Mouse (Mus musculus) midbrain, embryonic 14.5 days (tissue): ENCODE data around the gene Vmn2r48. TPM values are rescaled to one million over a fixed set of nuclear protein-coding genes. Genes with fewer than 3 reads are reported as not detected.
"Not testable (repeated sequence)": the region's sequence is repeated elsewhere in the genome, so short reads cannot be mapped to it uniquely, and the experiment has no call there.

Source experiments
- ATAC-seq: fragments of 200-750 bp; cut with Nextera tagmentation; 2 replicates; pipeline ENCODE4 v1.8.0; 2017; ENCODE audit warnings: moderate number of reproducible peaks, moderate library complexity; ENCODE audit not compliant: low FRiP score, low TSS enrichment
- DNase-seq: peaks from one replicate; pipeline ENCODE4 v3.0.0-alpha.2; 2015
- H3K27ac ChIP-seq: fragments of 300-500 bp; sonication (generic); replicated peaks from 2 replicates; pipeline ENCODE4 v1.5.1; 2014; ENCODE audit warnings: mild to moderate bottlenecking, low read depth, low read length, moderate library complexity
- H3K27me3 ChIP-seq: fragments of 300-500 bp; sonication (generic); 2 replicates; pipeline ENCODE4 v1.6.1; 2014; ENCODE audit warnings: low read length, control low read depth, mixed read lengths; ENCODE audit not compliant: control insufficient read depth, insufficient read depth
- H3K36me3 ChIP-seq: fragments of 300-500 bp; sonication (generic); 2 replicates; pipeline ENCODE4 v1.6.1; 2014; ENCODE audit warnings: low read length, control low read depth; ENCODE audit not compliant: control insufficient read depth, insufficient read depth
- H3K4me1 ChIP-seq: fragments of 300-500 bp; sonication (generic); 2 replicates; pipeline ENCODE4 v1.6.1; 2014; ENCODE audit warnings: mild to moderate bottlenecking, antibody characterized with exemption, low read length, control low read depth; ENCODE audit not compliant: control insufficient read depth, insufficient read depth
- H3K4me2 ChIP-seq: fragments of 300-500 bp; sonication (generic); 2 replicates; pipeline ENCODE4 v1.6.1; 2014; ENCODE audit warnings: mild to moderate bottlenecking, low read length, moderate library complexity
- H3K4me3 ChIP-seq: fragments of 300-500 bp; sonication (generic); replicated peaks from 2 replicates; pipeline ENCODE4 v1.5.1; 2014; ENCODE audit warnings: low read depth, low read length
- H3K9ac ChIP-seq: fragments of 300-500 bp; sonication (generic); replicated peaks from 2 replicates; pipeline ENCODE4 v1.6.1; 2014; ENCODE audit warnings: mild to moderate bottlenecking, low read length, moderate library complexity
- H3K9me3 ChIP-seq: fragments of 300-500 bp; sonication (generic); 2 replicates; pipeline ENCODE4 v1.6.1; 2016; ENCODE audit warnings: low read length, control low read depth, mixed read lengths; ENCODE audit not compliant: control insufficient read depth
- WGBS: fragments of 180-500 bp; shearing (Covaris S2); extraction: QIAGEN DNeasy Blood & Tissue Kit; methylation state at CpG from one replicate; pipeline ENCODE4 v1.1.7; 2014; 5-methylcytosine and 5-hydroxymethylcytosine counted together
- polyA plus RNA-seq: library from polyadenylated mRNA; unstranded; fragments of >200 nt; fragmentation: Nextera tagmentation; extraction: Ambion mirVana; gene quantifications from 2 replicates; pipeline ENCODE4 v1.2.1, GENCODE M21; 2014

The Vmn2r48 gene
- polyA plus RNA-seq, result not detected in 2 replicates

DNA sequence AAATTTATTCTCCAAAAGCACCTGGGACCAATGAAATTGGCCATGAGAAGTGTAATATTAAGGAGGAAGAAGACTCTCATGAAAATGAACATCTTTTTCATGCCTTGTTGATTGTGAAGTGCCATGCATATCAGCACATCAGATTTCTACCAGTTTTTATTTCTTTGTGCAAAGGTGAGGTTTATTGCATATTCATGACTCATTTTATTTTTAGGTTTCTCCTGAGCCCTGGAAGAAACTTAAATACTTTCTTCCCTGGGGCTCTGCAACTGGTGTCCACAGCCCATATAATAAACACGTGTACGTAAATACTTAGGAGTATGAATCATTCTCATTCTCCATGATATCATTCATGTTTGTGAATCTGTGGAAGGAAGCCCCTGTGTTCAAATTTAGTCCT lies at the start of gene Vmn2r48:
Gene Vmn2r48 (minus strand): TSS at position 101 of the 400 bp plus-strand sequence.
- DNase-seq, ATAC-seq, H3K27me3 ChIP-seq, H3K4me3 ChIP-seq, H3K4me2 ChIP-seq, H3K27ac ChIP-seq, H3K4me1 ChIP-seq, H3K9ac ChIP-seq, H3K36me3 ChIP-seq, H3K9me3 ChIP-seq: not testable (repeated sequence)
- 86% methylated on average over 2 of the region's 2 CpGs for WGBS

GRCm38 (mm10) chr7:9992157-9992556 lies 38.8 kb upstream of the Vmn2r48 start, which contains the start of gene Vmn2r49:
Vmn2r49 (minus strand) TSS chr7:9992257.
- ATAC-seq, H3K4me3 ChIP-seq, H3K9me3 ChIP-seq, H3K27ac ChIP-seq, H3K36me3 ChIP-seq, H3K4me1 ChIP-seq, H3K9ac ChIP-seq, H3K27me3 ChIP-seq, DNase-seq, H3K4me2 ChIP-seq: not testable (repeated sequence)
- no CpG with 5 or more reads among the region's 2 CpGs for WGBS

Other genes with a start within 250 kb of the Vmn2r48 start
- gene Vmn2r46, start 183.0 kb downstream of the Vmn2r48 start, polyA plus RNA-seq, result not detected in 2 replicates
- not detected in 2 replicates for gene Vmn2r47, start 112.3 kb downstream of the Vmn2r48 start, polyA plus RNA-seq
- not detected in 2 replicates for gene Vmn2r49, start 38.7 kb upstream of the Vmn2r48 start, polyA plus RNA-seq
- gene Vmn2r50, start 99.7 kb upstream of the Vmn2r48 start, polyA plus RNA-seq, result not detected in 2 replicates
- not detected in 2 replicates for gene Vmn2r51, start 152.2 kb upstream of the Vmn2r48 start, polyA plus RNA-seq
- gene Vmn2r52, start 223.0 kb upstream of the Vmn2r48 start, polyA plus RNA-seq, result not detected in 2 replicates